Mouse (Mus musculus): ENCODE results near the gene Cd68.

DNA sequence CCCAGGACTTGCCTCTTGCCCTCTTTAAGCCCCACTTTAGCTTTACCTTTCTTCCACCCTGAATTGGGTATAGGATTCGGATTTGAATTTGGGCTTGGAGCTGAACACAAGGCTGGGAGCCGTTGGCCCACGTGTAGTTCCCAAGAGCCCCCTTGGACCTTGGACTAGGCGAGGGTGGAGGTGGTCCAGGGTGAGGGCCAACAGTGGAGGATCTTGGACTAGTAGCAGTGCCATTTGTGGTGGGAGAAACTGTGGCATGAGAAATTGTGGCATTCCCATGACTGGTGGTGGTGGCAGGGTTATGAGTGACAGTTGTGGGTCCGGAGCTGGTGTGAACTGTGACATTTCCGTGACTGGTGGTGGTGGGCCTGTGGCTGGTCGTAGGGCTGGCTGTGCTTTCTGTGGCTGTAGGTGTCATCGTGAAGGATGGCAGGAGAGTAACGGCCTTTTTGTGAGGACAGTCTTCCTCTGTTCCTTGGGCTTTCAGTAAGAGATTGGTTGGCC is 444 bp downstream of the Cd68 start:
- no peak for TF ChIP-seq CTCF (IDR thresholded peaks at IDR 0.05; ENCODE audit: low read depth, low read length)
- TF ChIP-seq TAL1 (conservative IDR thresholded peaks at IDR 0.05; ENCODE audit: low read depth, low read length) = no peak
- TF ChIP-seq GATA1 (IDR thresholded peaks at IDR 0.05; ENCODE audit: borderline replicate concordance, low read length) = no peak
- TF ChIP-seq GATA2 (IDR thresholded peaks at IDR 0.05; ENCODE audit: borderline replicate concordance, low read depth, low read length) = no peak

Data from G1E (cell line).